Mouse (Mus musculus) heart, embryonic 16.5 days (tissue): Measurements from ENCODE around the gene Tmem41a. TPM values are rescaled to one million over a fixed set of nuclear protein-coding genes. Genes with fewer than 3 reads are reported as not detected.
"Not testable (repeated sequence)": the region's sequence is repeated elsewhere in the genome, so short reads cannot be mapped to it uniquely, and the experiment has no call there.

Source experiments
- ATAC-seq: fragments of 200-750 bp; cut with Nextera tagmentation; replicated peaks from 2 replicates; pipeline ENCODE4 v1.8.0; 2017; ENCODE audit warnings: moderate number of reproducible peaks; ENCODE audit not compliant: insufficient read depth, low FRiP score; ENCODE audit errors: extremely low read depth
- H3K27ac ChIP-seq: fragments of 300-500 bp; sonication (generic); 2 replicates; pipeline ENCODE4 v1.5.1; 2014; ENCODE audit warnings: mild to moderate bottlenecking, low read length, control low read depth, moderate library complexity
- H3K27me3 ChIP-seq: fragments of 300-500 bp; sonication (generic); 2 replicates; pipeline ENCODE4 v1.6.1; 2014; ENCODE audit warnings: low read length, mixed read lengths; ENCODE audit not compliant: control insufficient read depth, insufficient read depth
- H3K36me3 ChIP-seq: fragments of 300-500 bp; sonication (generic); 2 replicates; pipeline ENCODE4 v1.6.1; 2014; ENCODE audit not compliant: control insufficient read depth, insufficient read depth
- H3K4me1 ChIP-seq: fragments of 300-500 bp; sonication (generic); 2 replicates; pipeline ENCODE4 v1.6.1; 2014; ENCODE audit warnings: low read length, mixed read lengths; ENCODE audit not compliant: control insufficient read depth, insufficient read depth
- H3K4me2 ChIP-seq: fragments of 300-500 bp; sonication (generic); 2 replicates; pipeline ENCODE4 v1.6.1; 2014; ENCODE audit warnings: low read depth, mild to moderate bottlenecking, control low read depth, low read length
- H3K4me3 ChIP-seq: fragments of 300-500 bp; sonication (generic); 2 replicates; pipeline ENCODE4 v1.5.1; 2014; ENCODE audit warnings: mild to moderate bottlenecking, control low read depth, low read length
- H3K9ac ChIP-seq: fragments of 300-500 bp; sonication (generic); 2 replicates; pipeline ENCODE4 v1.6.1; 2014; ENCODE audit warnings: low read length, control low read depth
- H3K9me3 ChIP-seq: fragments of 300-500 bp; sonication (generic); replicated peaks from 2 replicates; pipeline ENCODE4 v1.6.1; 2016; ENCODE audit warnings: low read length; ENCODE audit not compliant: control insufficient read depth
- WGBS: fragments of 180-500 bp; shearing (Covaris S2); extraction: QIAGEN DNeasy Blood & Tissue Kit; methylation state at CpG from one replicate; pipeline ENCODE4 v1.1.7; 2014; 5-methylcytosine and 5-hydroxymethylcytosine counted together
- polyA plus RNA-seq: library from polyadenylated mRNA; unstranded; fragments of >200 nt; fragmentation: Nextera tagmentation; extraction: Ambion mirVana; gene quantifications from 2 replicates; pipeline ENCODE4 v1.2.1, GENCODE M21; 2015

Tmem41a gene
- polyA plus RNA-seq = 44.4 and 45.1 TPM in 2 replicates

DNA sequence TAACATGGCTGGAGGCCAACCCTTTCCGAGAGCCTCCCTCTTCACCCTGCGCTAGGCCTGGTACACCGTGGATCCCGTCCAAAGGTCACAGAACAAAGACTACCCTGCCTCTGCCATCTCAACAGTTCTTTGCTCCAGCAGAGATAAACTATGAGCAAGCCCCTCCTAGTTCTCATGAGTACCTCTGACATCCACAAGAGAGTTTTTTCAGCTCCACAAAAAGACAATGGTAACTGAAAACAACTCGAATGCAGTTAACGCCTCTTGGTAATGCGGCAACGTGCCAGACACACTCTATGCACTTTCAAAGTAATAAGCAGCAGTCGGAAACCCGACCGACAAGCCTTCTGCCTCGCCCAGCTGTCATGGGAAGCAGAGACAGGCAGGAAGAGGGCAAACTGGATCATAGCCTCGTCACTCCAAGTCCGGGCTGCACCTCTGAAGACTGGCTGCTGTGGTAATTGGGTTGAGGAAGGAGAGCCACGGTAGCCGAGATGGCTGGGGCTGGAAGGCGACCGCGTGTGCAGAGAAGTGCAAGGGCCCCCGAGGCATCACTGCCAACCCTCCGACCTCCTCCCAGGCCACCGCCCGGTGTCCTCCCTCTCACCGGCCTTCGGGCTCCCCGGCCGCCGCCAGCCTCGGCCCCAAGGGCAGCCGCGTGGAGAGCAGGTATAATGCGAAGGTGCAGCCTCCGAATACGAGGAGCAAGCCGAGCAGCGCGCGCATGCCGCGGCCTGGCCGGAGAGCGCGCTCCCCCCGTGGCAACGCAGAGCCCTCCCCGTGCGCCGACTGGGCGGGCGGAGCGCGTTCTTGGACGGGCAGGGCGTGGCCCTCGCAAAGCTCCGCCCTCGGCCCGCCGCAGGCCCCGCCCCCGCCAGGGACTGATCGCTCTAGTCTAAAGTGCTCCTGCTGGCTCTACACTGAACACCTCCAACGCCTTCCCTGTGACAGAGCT lies at the start of gene Tmem41a:
Gene Tmem41a, minus strand, starts transcription at position 792 of the 955 bp plus-strand sequence.
- H3K9ac ChIP-seq = peak within 1 kb of the TSS; percentile 87

DNA sequence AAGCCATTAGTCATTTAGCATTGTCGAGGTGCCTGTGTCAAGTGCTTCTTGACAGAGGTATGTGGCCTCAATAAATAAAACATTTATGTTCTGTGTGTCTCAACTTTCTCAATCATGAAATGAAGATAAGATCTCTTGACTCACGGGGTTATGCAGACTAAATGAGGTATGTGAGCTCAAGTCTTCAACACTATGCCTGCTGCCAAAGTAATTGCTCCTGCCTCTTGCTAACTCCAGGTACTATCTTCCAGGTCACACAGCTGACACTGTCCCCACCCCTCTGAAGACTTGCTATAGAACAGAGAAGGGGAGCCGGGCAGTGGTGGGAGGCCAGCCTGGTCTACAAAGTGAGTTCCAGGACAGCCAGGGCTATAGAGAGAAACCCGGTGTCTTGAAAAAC lies 49.0 kb upstream of the Tmem41a start:
- WGBS = 39% methylated on average over 4 of the region's 4 CpGs
- H3K9ac ChIP-seq = no peak overlapping the region
- no peak overlapping the region for H3K4me2 ChIP-seq
- no peaks in the 10 kb centered on the region for H3K27me3 ChIP-seq
- no peak overlapping the region for H3K27ac ChIP-seq
- no peak for ATAC-seq
- no peaks in the 10 kb centered on the region for H3K36me3 ChIP-seq
- H3K4me1 ChIP-seq = peaks cover 5% of the 10 kb centered on the region; the same call in 1 of the 2 replicates
- H3K4me3 ChIP-seq = no peak overlapping the region
- no peaks in the 10 kb centered on the region for H3K9me3 ChIP-seq

More for the DNA sequence above, at the start of gene Tmem41a:
- H3K4me2 ChIP-seq = peak within 1 kb of the TSS; percentile 90
- no peaks in the 10 kb centered on the region for H3K9me3 ChIP-seq
- 0 out of 2 replicates have a peak, but pooled peaks cover 3% of the 10 kb centered on the region for H3K36me3 ChIP-seq
- no peaks in the 10 kb centered on the region for H3K27me3 ChIP-seq
- whole genome bisulfite sequencing = under 1% methylated on average over 61 of the region's 63 CpGs
- peak; percentile 90 for ATAC-seq
- H3K27ac ChIP-seq = peak within 1 kb of the TSS; percentile 93
- H3K4me3 ChIP-seq = peak within 1 kb of the TSS; percentile 81
- H3K4me1 ChIP-seq = peaks cover 15% of the 10 kb centered on the region

GRCm38 (mm10) chr16:21995304-21995703 lies 48.0 kb upstream of the Tmem41a start, which contains the start of gene Liph:
Gene Liph (minus strand): TSS chr16:21995663.
- Histone ChIP-seq H3K9ac (peak within 1 kb of the TSS; percentile 43), H3K4me2 (peak within 1 kb of the TSS; percentile 61), H3K27ac (no peak within 1 kb of the TSS), H3K36me3 (no peaks in the 10 kb centered on the region), H3K27me3 (no peaks in the 10 kb centered on the region), H3K9me3 (no peaks in the 10 kb centered on the region), H3K4me1 (peaks cover 5% of the 10 kb centered on the region; the same call in 1 of the 2 replicates), H3K4me3 (peak within 1 kb of the TSS; percentile 37)
- WGBS = 20% methylated on average over 16 of the region's 16 CpGs
- ATAC-seq = no peak

- H3K9me3 ChIP-seq = no peaks in the 10 kb centered on the region
- no peak overlapping the region for H3K9ac ChIP-seq
- 85% methylated on average over 2 of the region's 2 CpGs for WGBS
- no peaks in the 10 kb centered on the region for H3K36me3 ChIP-seq
- no peaks in the 10 kb centered on the region for H3K27me3 ChIP-seq
- H3K27ac ChIP-seq = no peak overlapping the region
- no peak for ATAC-seq
- H3K4me3 ChIP-seq = no peak overlapping the region
- H3K4me2 ChIP-seq = no peak overlapping the region
- peaks cover 5% of the 10 kb centered on the region; the same call in 1 of the 2 replicates for H3K4me1 ChIP-seq
Measured at GRCm38 (mm10) chr16:21991774-21992173, 44.4 kb upstream of the Tmem41a start.

GRCm38 (mm10) chr16:21990893-21991292 lies 43.5 kb upstream of the Tmem41a start:
- H3K4me1 ChIP-seq, H3K9me3 ChIP-seq, H3K27me3 ChIP-seq, H3K4me2 ChIP-seq, H3K27ac ChIP-seq, H3K4me3 ChIP-seq, H3K9ac ChIP-seq, H3K36me3 ChIP-seq, ATAC-seq: not testable (repeated sequence)

- Histone ChIP-seq H3K9me3 (no peaks in the 10 kb centered on the region), H3K4me3 (no peak overlapping the region), H3K27me3 (no peaks in the 10 kb centered on the region), H3K4me2 (no peak overlapping the region), H3K36me3 (no peaks in the 10 kb centered on the region), H3K4me1 (no peaks in the 10 kb centered on the region), H3K27ac (no peak overlapping the region), H3K9ac (no peak overlapping the region)
- WGBS = 57% methylated on average over 5 of the region's 5 CpGs
- ATAC-seq = no peak
Measured at GRCm38 (mm10) chr16:21987956-21988355, 40.6 kb upstream of the Tmem41a start.

- Histone ChIP-seq H3K9ac (no peak overlapping the region), H3K36me3 (no peaks in the 10 kb centered on the region), H3K4me2 (no peak overlapping the region), H3K27me3 (no peaks in the 10 kb centered on the region), H3K9me3 (no peaks in the 10 kb centered on the region), H3K4me3 (no peak overlapping the region), H3K27ac (no peak overlapping the region), H3K4me1 (no peaks in the 10 kb centered on the region)
- ATAC-seq = no peak
- 51% methylated on average over 3 of the region's 3 CpGs for WGBS
Measured at GRCm38 (mm10) chr16:21986191-21986590, 38.8 kb upstream of the Tmem41a start.

DNA sequence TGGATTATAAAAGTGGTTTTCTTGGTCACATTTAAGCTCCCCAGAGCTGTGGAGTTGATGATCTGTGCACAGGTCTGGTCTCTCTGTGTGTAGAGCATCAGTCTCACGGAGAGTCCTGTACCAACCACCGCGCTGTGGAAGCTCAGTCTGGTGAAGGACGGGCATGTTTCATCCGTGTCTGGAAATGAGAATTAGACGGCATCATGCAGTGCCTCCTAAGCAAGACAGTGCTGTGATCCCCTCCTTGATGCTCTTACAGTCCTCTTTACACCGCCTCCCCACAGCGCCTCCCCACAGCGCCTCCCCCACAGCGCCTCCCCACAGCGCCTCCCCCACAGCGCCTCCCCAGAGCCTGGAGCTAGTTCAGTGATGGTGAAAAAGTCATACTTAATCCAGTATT lies 36.7 kb upstream of the Tmem41a start:
- Histone ChIP-seq H3K9ac (no peak overlapping the region), H3K36me3 (no peaks in the 10 kb centered on the region), H3K9me3 (no peaks in the 10 kb centered on the region), H3K4me1 (no peaks in the 10 kb centered on the region), H3K27ac (no peak overlapping the region), H3K4me3 (no peak overlapping the region), H3K4me2 (no peak overlapping the region), H3K27me3 (no peaks in the 10 kb centered on the region)
- ATAC-seq = no peak
- 86% methylated on average over 12 of the region's 12 CpGs for WGBS

- H3K27me3 ChIP-seq = no peaks in the 10 kb centered on the region
- no peaks in the 10 kb centered on the region for H3K9me3 ChIP-seq
- H3K9ac ChIP-seq = no peak overlapping the region
- WGBS = 84% methylated on average over 4 of the region's 4 CpGs
- no peak overlapping the region for H3K4me2 ChIP-seq
- no peak overlapping the region for H3K4me3 ChIP-seq
- ATAC-seq = no peak
- H3K36me3 ChIP-seq = no peaks in the 10 kb centered on the region
- no peaks in the 10 kb centered on the region for H3K4me1 ChIP-seq
- no peak overlapping the region for H3K27ac ChIP-seq
Measured at GRCm38 (mm10) chr16:21983581-21983980, 36.2 kb upstream of the Tmem41a start.
